Mouse (Mus musculus): Measurements from ENCODE around the gene Cidec. TPM values are rescaled to one million over a fixed set of nuclear protein-coding genes. Genes with fewer than 3 reads are reported as not detected.

Gene Cidec
- polyA plus RNA-seq, 1 experiment from 2014 or later, result not detected

DNA sequence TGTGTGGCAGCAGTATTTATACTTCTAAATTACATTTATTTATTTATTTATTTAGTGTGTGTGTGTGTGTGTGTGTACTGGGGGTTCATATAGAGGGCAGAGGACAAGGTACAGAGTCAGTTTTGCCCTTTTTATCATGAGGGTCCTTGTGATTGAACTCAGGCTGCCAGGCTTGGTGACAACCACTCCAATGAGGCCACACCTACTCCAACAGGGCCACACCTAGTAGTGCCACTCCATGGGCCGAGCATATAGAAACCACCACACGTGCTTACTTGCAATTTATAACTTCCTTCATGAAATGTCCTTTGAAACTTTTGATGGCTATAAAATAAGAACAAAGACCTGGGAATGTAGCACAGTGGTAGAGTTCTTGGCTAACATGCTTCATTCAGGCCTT is 37.7 kb upstream of the Cidec start:
- no peak overlapping the region for H3K4me3 ChIP-seq (ENCODE audit: low read depth, low read length)
- 87% methylated on average over 2 of the region's 2 CpGs for WGBS
- no peak overlapping the region for H3K27ac ChIP-seq (ENCODE audit: low read depth, low read length)
- H3K27me3 ChIP-seq (ENCODE audit: control insufficient read depth, insufficient read depth, low read length), result peaks cover 7% of the 10 kb centered on the region
- DNase-seq (ENCODE audit: low spot score) (no peak), ATAC-seq (replicated peaks; ENCODE audit: low FRiP score) (no peak)
- H3K4me2 ChIP-seq (ENCODE audit: low read depth, low read length, severe bottlenecking), result no peak overlapping the region
- H3K36me3 ChIP-seq (ENCODE audit: control insufficient read depth, insufficient read depth, low read length), result no peaks in the 10 kb centered on the region
- peaks cover 8% of the 10 kb centered on the region; the same call in 1 of the 2 replicates for H3K4me1 ChIP-seq (replicated peaks; ENCODE audit: control insufficient read depth, insufficient read depth, low read length)
- H3K9ac ChIP-seq (ENCODE audit: low read length), result no peak overlapping the region
- H3K9me3 ChIP-seq (ENCODE audit: control insufficient read depth, low read length), result no peaks in the 10 kb centered on the region

DNA sequence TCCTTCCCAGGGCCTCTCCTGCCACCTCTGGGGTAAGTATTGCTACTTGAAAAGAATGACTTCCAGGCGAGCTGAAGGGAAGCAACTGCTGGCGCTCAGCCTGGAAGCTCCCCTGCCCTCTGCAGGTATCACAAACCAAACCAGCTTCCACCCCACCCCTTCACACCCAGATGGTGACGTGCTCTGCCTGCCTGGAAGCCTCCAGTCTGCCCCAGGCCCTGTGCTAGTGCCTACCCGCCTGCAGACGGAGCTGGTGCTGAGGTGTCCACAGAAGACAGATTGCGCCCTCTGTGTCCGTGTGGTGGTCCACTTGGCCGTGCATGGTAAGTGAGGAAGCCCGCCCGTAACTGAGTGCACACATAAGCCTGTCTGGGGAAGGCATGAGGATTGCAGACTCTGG is 36.5 kb upstream of the Cidec start:
- no peaks in the 10 kb centered on the region for H3K9me3 ChIP-seq (ENCODE audit: control insufficient read depth, low read length)
- H3K4me3 ChIP-seq (ENCODE audit: low read depth, low read length), result no peak overlapping the region
- peaks cover 8% of the 10 kb centered on the region; the same call in 1 of the 2 replicates for H3K4me1 ChIP-seq (replicated peaks; ENCODE audit: control insufficient read depth, insufficient read depth, low read length)
- H3K9ac ChIP-seq (ENCODE audit: low read length), result no peak overlapping the region
- no peak for DNase-seq (ENCODE audit: low spot score)
- no peak overlapping the region for H3K4me2 ChIP-seq (ENCODE audit: low read depth, low read length, severe bottlenecking)
- no peak for ATAC-seq (replicated peaks; ENCODE audit: low FRiP score)
- H3K27ac ChIP-seq (ENCODE audit: low read depth, low read length), result no peak overlapping the region
- WGBS, result 65% methylated on average over 10 of the region's 10 CpGs
- H3K36me3 ChIP-seq (ENCODE audit: control insufficient read depth, insufficient read depth, low read length), result no peaks in the 10 kb centered on the region
- H3K27me3 ChIP-seq (ENCODE audit: control insufficient read depth, insufficient read depth, low read length), result peaks cover 7% of the 10 kb centered on the region

DNA sequence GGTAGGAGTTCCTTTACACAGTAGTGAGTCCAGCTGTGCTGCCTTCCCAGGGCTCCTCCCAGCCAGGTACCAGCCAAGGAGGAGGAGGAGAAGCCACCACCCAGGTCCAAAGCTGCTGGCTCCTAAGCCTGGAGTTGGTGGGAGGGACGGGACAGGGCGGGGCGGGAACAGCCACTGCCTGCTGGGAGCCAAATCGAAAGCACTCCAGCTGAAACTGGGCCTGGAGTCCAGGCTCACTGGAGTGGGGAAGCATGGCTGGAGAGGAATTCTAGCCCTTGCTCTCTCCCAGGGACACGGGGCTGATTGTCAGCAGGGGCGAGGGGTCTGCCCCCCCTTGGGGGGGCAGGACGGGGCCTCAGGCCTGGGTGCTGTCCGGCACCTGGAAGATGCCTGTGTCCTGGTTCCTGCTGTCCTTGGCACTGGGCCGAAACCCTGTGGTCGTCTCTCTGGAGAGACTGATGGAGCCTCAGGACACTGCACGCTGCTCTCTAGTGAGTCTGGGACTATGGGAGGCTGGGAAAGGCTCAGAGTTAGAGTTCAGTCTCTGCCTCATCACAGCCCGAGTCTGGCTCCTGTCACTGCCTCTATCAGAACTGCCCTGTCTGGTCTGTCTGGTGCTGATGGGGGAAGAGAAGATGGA is 35.9 kb upstream of the Cidec start, which contains the start of gene Il17rc:
Il17rc (plus strand) TSS at position 131 of the 640 bp plus-strand sequence.
- H3K9ac ChIP-seq (ENCODE audit: low read length), result peak within 1 kb of the TSS; percentile 6; the same call in 1 of the 2 replicates
- ATAC-seq (replicated peaks; ENCODE audit: low FRiP score), result no peak
- no peaks in the 10 kb centered on the region for H3K9me3 ChIP-seq (ENCODE audit: control insufficient read depth, low read length)
- H3K27me3 ChIP-seq (ENCODE audit: control insufficient read depth, insufficient read depth, low read length), result peaks cover 7% of the 10 kb centered on the region
- no peak for DNase-seq (ENCODE audit: low spot score)
- no peak within 1 kb of the TSS for H3K27ac ChIP-seq (ENCODE audit: low read depth, low read length)
- no peak within 1 kb of the TSS for H3K4me3 ChIP-seq (ENCODE audit: low read depth, low read length)
- no peaks in the 10 kb centered on the region for H3K36me3 ChIP-seq (ENCODE audit: control insufficient read depth, insufficient read depth, low read length)
- 22% methylated on average over 12 of the region's 12 CpGs for WGBS
- H3K4me2 ChIP-seq (ENCODE audit: low read depth, low read length, severe bottlenecking), result peak within 1 kb of the TSS; percentile 19; the same call in 1 of the 2 replicates
- H3K4me1 ChIP-seq (replicated peaks; ENCODE audit: control insufficient read depth, insufficient read depth, low read length), result peaks cover 8% of the 10 kb centered on the region; the same call in 1 of the 2 replicates

GRCm38 (mm10) chr6:113469432-113469831 is 33.9 kb upstream of the Cidec start:
- WGBS, result under 1% methylated on average over 31 of the region's 31 CpGs
- no peaks in the 10 kb centered on the region for H3K9me3 ChIP-seq (ENCODE audit: control insufficient read depth, low read length)
- no peak overlapping the region for H3K27ac ChIP-seq (ENCODE audit: low read depth, low read length)
- no peaks in the 10 kb centered on the region for H3K36me3 ChIP-seq (ENCODE audit: control insufficient read depth, insufficient read depth, low read length)
- peak overlapping the region; percentile 28 for H3K4me3 ChIP-seq (ENCODE audit: low read depth, low read length)
- ATAC-seq (replicated peaks; ENCODE audit: low FRiP score) (peak; percentile 64), DNase-seq (ENCODE audit: low spot score) (peak; percentile 90)
- H3K27me3 ChIP-seq (ENCODE audit: control insufficient read depth, insufficient read depth, low read length), result peaks cover 7% of the 10 kb centered on the region
- peak overlapping the region; percentile 58 for H3K4me2 ChIP-seq (ENCODE audit: low read depth, low read length, severe bottlenecking)
- peak overlapping the region; percentile 47 for H3K9ac ChIP-seq (ENCODE audit: low read length)
- H3K4me1 ChIP-seq (replicated peaks; ENCODE audit: control insufficient read depth, insufficient read depth, low read length), result peaks cover 8% of the 10 kb centered on the region; the same call in 1 of the 2 replicates

- no peaks in the 10 kb centered on the region for H3K9me3 ChIP-seq (ENCODE audit: control insufficient read depth, low read length)
- ATAC-seq (replicated peaks; ENCODE audit: low FRiP score), result peak; percentile 74
- peaks cover 8% of the 10 kb centered on the region; the same call in 1 of the 2 replicates for H3K4me1 ChIP-seq (replicated peaks; ENCODE audit: control insufficient read depth, insufficient read depth, low read length)
- H3K9ac ChIP-seq (ENCODE audit: low read length), result peak overlapping the region; percentile 47
- H3K4me2 ChIP-seq (ENCODE audit: low read depth, low read length, severe bottlenecking), result peak overlapping the region; percentile 58
- H3K4me3 ChIP-seq (ENCODE audit: low read depth, low read length), result peak overlapping the region; percentile 28
- 9% methylated on average over 9 of the region's 9 CpGs for WGBS
- no peaks in the 10 kb centered on the region for H3K36me3 ChIP-seq (ENCODE audit: control insufficient read depth, insufficient read depth, low read length)
- H3K27me3 ChIP-seq (ENCODE audit: control insufficient read depth, insufficient read depth, low read length), result peaks cover 7% of the 10 kb centered on the region
- DNase-seq (ENCODE audit: low spot score), result peak; percentile 80
- no peak overlapping the region for H3K27ac ChIP-seq (ENCODE audit: low read depth, low read length)
Measured at GRCm38 (mm10) chr6:113469021-113469420, 33.5 kb upstream of the Cidec start.

DNA sequence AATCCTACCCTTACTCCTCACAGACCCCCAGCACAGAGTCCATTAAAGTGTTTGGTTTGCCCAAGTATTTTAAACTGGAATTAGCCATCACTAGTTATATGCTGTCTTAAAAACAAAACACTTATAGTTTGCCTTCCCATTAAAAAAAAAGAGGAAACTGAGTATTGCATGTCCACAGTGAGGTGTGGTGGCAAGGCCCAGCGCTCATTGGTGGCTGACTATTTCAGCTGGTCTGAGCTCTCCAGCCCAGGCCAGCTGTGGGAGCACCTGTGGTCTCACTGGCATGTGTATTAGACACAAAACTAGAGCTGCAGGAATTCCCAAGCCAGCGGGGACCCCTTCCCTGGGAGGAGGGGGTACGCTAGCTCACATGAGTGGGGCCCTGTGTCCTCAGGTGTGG is 33.0 kb upstream of the Cidec start:
- 0 out of 2 replicates have a peak, but pooled peaks have one; percentile 3 for ATAC-seq (replicated peaks; ENCODE audit: low FRiP score)
- Histone ChIP-seq H3K4me1 (replicated peaks; ENCODE audit: control insufficient read depth, insufficient read depth, low read length) (peaks cover 8% of the 10 kb centered on the region; the same call in 1 of the 2 replicates), H3K9me3 (ENCODE audit: control insufficient read depth, low read length) (no peaks in the 10 kb centered on the region), H3K36me3 (ENCODE audit: control insufficient read depth, insufficient read depth, low read length) (no peaks in the 10 kb centered on the region), H3K4me3 (ENCODE audit: low read depth, low read length) (no peak overlapping the region), H3K4me2 (ENCODE audit: low read depth, low read length, severe bottlenecking) (peak overlapping the region; percentile 58), H3K9ac (ENCODE audit: low read length) (peak overlapping the region; percentile 47; the same call in 1 of the 2 replicates), H3K27ac (ENCODE audit: low read depth, low read length) (no peak overlapping the region), H3K27me3 (ENCODE audit: control insufficient read depth, insufficient read depth, low read length) (peaks cover 7% of the 10 kb centered on the region)
- WGBS, result 74% methylated on average over 3 of the region's 3 CpGs
- DNase-seq (ENCODE audit: low spot score), result no peak

- Histone ChIP-seq H3K27ac (ENCODE audit: low read depth, low read length) (no peak overlapping the region), H3K9me3 (ENCODE audit: control insufficient read depth, low read length) (no peaks in the 10 kb centered on the region), H3K4me2 (ENCODE audit: low read depth, low read length, severe bottlenecking) (no peak overlapping the region), H3K4me3 (ENCODE audit: low read depth, low read length) (no peak overlapping the region), H3K27me3 (ENCODE audit: control insufficient read depth, insufficient read depth, low read length) (peaks cover 7% of the 10 kb centered on the region), H3K9ac (ENCODE audit: low read length) (no peak overlapping the region), H3K36me3 (ENCODE audit: control insufficient read depth, insufficient read depth, low read length) (no peaks in the 10 kb centered on the region), H3K4me1 (replicated peaks; ENCODE audit: control insufficient read depth, insufficient read depth, low read length) (0 out of 2 replicates have a peak, but pooled peaks cover 3% of the 10 kb centered on the region)
- no peak for ATAC-seq (replicated peaks; ENCODE audit: low FRiP score)
- 67% methylated on average over 5 of the region's 5 CpGs for WGBS
- no peak for DNase-seq (ENCODE audit: low spot score)
Measured at GRCm38 (mm10) chr6:113465602-113466001, 30.0 kb upstream of the Cidec start.

DNA sequence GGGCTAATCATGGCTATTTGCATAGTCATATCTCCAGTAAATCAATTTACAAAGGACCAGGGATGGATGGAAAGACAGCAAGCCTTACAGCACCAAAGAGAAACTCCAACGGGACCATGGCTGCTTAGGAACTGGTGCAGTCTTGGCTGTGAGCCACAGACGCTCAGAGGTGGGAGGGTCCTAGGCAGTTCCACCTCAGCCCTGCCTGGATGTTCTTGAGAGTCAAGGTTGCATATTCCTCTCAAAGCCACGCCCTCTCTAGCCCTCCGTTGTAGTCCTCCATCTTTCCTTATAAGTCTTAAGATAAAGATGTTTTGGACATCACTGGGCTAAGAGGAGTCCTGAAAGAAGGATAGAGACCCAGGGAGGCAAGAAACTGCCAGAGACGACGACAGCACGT is 28.5 kb upstream of the Cidec start:
- Histone ChIP-seq H3K9me3 (ENCODE audit: control insufficient read depth, low read length) (no peaks in the 10 kb centered on the region), H3K27ac (ENCODE audit: low read depth, low read length) (no peak overlapping the region), H3K36me3 (ENCODE audit: control insufficient read depth, insufficient read depth, low read length) (no peaks in the 10 kb centered on the region), H3K4me3 (ENCODE audit: low read depth, low read length) (no peak overlapping the region), H3K9ac (ENCODE audit: low read length) (no peak overlapping the region), H3K4me2 (ENCODE audit: low read depth, low read length, severe bottlenecking) (no peak overlapping the region), H3K27me3 (ENCODE audit: control insufficient read depth, insufficient read depth, low read length) (no peaks in the 10 kb centered on the region), H3K4me1 (replicated peaks; ENCODE audit: control insufficient read depth, insufficient read depth, low read length) (no peaks in the 10 kb centered on the region)
- DNase-seq (ENCODE audit: low spot score) (peak; percentile 11), ATAC-seq (replicated peaks; ENCODE audit: low FRiP score) (no peak)
- WGBS, result 68% methylated on average over 7 of the region's 7 CpGs

DNA sequence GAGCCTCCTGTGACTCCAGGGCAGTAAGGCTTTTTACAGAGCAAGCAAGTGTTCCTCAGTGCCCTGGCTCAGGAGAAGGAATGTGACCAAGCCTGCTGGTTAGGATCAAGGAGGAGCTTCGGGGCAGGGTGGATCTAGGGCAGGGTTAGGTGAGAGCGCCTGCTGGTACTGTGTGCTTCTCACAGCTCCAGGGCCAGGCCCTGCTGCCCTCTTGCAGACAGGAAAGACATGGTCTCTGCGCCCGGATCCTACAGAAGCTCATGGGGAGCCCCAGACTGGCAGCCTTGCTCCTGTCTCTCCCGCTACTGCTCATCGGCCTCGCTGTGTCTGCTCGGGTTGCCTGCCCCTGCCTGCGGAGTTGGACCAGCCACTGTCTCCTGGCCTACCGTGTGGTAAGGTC is 23.1 kb upstream of the Cidec start:
- no peaks in the 10 kb centered on the region for H3K36me3 ChIP-seq (ENCODE audit: control insufficient read depth, insufficient read depth, low read length)
- no peaks in the 10 kb centered on the region for H3K4me1 ChIP-seq (replicated peaks; ENCODE audit: control insufficient read depth, insufficient read depth, low read length)
- no peak overlapping the region for H3K27ac ChIP-seq (ENCODE audit: low read depth, low read length)
- no peak overlapping the region for H3K4me2 ChIP-seq (ENCODE audit: low read depth, low read length, severe bottlenecking)
- H3K4me3 ChIP-seq (ENCODE audit: low read depth, low read length), result no peak overlapping the region
- DNase-seq (ENCODE audit: low spot score), result no peak
- H3K27me3 ChIP-seq (ENCODE audit: control insufficient read depth, insufficient read depth, low read length), result no peaks in the 10 kb centered on the region
- no peaks in the 10 kb centered on the region for H3K9me3 ChIP-seq (ENCODE audit: control insufficient read depth, low read length)
- no peak for ATAC-seq (replicated peaks; ENCODE audit: low FRiP score)
- 65% methylated on average over 10 of the region's 10 CpGs for WGBS
- no peak overlapping the region for H3K9ac ChIP-seq (ENCODE audit: low read length)
